Mouse (Mus musculus) midbrain, postnatal 0 days (tissue): Measurements from ENCODE around the gene Nup153. TPM values are rescaled to one million over a fixed set of nuclear protein-coding genes. Genes with fewer than 3 reads are reported as not detected.

Experiments used
- ATAC-seq: fragments of 200-750 bp; cut with Nextera tagmentation; 2 replicates; pipeline ENCODE4 v1.8.0; 2017; ENCODE audit warnings: moderate number of reproducible peaks, mild to moderate bottlenecking, moderate TSS enrichment, moderate library complexity; ENCODE audit not compliant: low FRiP score
- DNase-seq: peaks from one replicate; pipeline ENCODE4 v3.0.0-alpha.2; 2015; ENCODE audit warnings: low spot score
- H3K27ac ChIP-seq: fragments of 300-500 bp; sonication (generic); 2 replicates; pipeline ENCODE4 v1.5.1; 2014; ENCODE audit warnings: low read depth, mild to moderate bottlenecking, low read length, mixed read lengths
- H3K27me3 ChIP-seq: fragments of 300-500 bp; sonication (generic); 2 replicates; pipeline ENCODE4 v1.6.1; 2014; ENCODE audit warnings: low read length, control low read depth, mixed read lengths; ENCODE audit not compliant: insufficient read depth
- H3K36me3 ChIP-seq: fragments of 300-500 bp; sonication (generic); 2 replicates; pipeline ENCODE4 v1.6.1; 2014; ENCODE audit warnings: low read length, control low read depth, mixed read lengths; ENCODE audit not compliant: insufficient read depth
- H3K4me1 ChIP-seq: fragments of 300-500 bp; sonication (generic); 2 replicates; pipeline ENCODE4 v1.6.1; 2014; ENCODE audit warnings: mild to moderate bottlenecking, control low read depth, antibody characterized with exemption, low read length, mixed read lengths; ENCODE audit not compliant: insufficient read depth
- H3K4me2 ChIP-seq: fragments of 300-500 bp; sonication (generic); 2 replicates; pipeline ENCODE4 v1.6.1; 2014; ENCODE audit warnings: low read depth, mild to moderate bottlenecking, low read length, mixed read lengths; ENCODE audit not compliant: poor library complexity, severe bottlenecking
- H3K4me3 ChIP-seq: fragments of 300-500 bp; sonication (generic); 2 replicates; pipeline ENCODE4 v1.5.1; 2014; ENCODE audit warnings: low read depth, mild to moderate bottlenecking, low read length, moderate library complexity
- H3K9ac ChIP-seq: fragments of 300-500 bp; sonication (generic); replicated peaks from 2 replicates; pipeline ENCODE4 v1.6.1; 2014; ENCODE audit warnings: mild to moderate bottlenecking, low read length, moderate library complexity, mixed read lengths; ENCODE audit not compliant: poor library complexity, severe bottlenecking
- H3K9me3 ChIP-seq: fragments of 300-500 bp; sonication (generic); 2 replicates; pipeline ENCODE4 v1.6.1; 2016; ENCODE audit warnings: low read length, control low read depth
- CTCF ChIP-seq: IDR thresholded peaks from 2 replicates; pipeline ENCODE4 v1.5.1; 2016; ENCODE audit warnings: antibody characterized with exemption, mild to moderate bottlenecking
- WGBS: fragments of 180-500 bp; shearing (Covaris S2); extraction: QIAGEN DNeasy Blood & Tissue Kit; methylation state at CpG from one replicate; pipeline ENCODE4 v1.1.7; 2014; 5-methylcytosine and 5-hydroxymethylcytosine counted together
- polyA plus RNA-seq: library from polyadenylated mRNA; unstranded; fragments of >200 nt; fragmentation: Nextera tagmentation; extraction: Ambion mirVana; gene quantifications from 2 replicates; pipeline ENCODE4 v1.2.1, GENCODE M21; 2015
- total RNA-seq: library from RNA; depleted of rRNA; stranded (reverse); fragments of >200 nt; gene quantifications from 2 replicates; pipeline ENCODE4 v1.2.3, GENCODE M21; 2014

Gene Nup153
- total and polyA plus RNA-seq, 2 experiments from 2014 or later, result 11.8 to 61.7 TPM

- Histone ChIP-seq H3K27ac (no peak overlapping the region), H3K4me2 (no peak overlapping the region), H3K27me3 (no peaks in the 10 kb centered on the region), H3K9me3 (no peaks in the 10 kb centered on the region), H3K36me3 (peaks cover 23% of the 10 kb centered on the region), H3K4me1 (no peaks in the 10 kb centered on the region), H3K9ac (no peak overlapping the region), H3K4me3 (no peak overlapping the region)
- DNase-seq (no peak), ATAC-seq (no peak)
- TF ChIP-seq CTCF, result no peak
- WGBS, result 85% methylated on average over 13 of the region's 13 CpGs
Measured at GRCm38 (mm10) chr13:46752566-46753229, 25.0 kb upstream of the Nup153 start.

DNA sequence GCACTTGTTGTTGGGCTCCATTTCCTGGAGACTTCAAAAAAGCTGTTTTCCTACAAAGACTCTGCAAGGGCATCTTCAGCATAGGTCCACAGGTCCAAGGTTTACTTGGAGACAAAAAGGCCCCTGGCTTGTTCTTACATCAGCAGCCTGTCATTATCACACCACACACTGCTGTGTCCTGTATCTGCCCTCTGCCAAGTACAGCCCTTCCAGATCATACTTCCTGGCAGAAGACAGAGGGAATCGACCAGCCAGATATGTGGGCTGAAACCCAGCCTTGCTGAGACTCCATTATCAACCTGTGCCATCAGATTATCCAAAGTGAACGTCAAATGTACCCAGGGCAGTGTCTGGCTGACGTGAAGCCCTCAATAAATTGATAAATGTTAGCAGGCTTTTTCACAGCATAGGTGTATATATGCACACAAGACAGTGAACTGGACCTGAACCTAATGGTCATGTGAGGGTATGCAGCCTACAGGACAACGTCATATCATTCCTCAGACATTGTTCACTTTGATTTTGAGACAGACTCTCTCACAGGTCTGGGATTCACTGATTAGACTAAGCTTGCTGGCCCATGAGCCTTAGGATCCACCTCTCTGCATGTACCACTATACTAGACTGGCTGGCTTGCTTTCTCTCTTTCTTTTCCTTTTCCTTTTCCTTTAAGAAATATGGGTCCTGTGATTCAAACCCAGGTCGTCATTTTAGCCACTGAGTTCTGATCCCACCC lies 20.6 kb upstream of the Nup153 start:
- H3K27me3 ChIP-seq, result no peaks in the 10 kb centered on the region
- H3K36me3 ChIP-seq, result peaks cover 23% of the 10 kb centered on the region
- no peak overlapping the region for H3K4me2 ChIP-seq
- no peak for TF ChIP-seq CTCF
- no peak for DNase-seq
- ATAC-seq, result no peak
- no peak overlapping the region for H3K27ac ChIP-seq
- H3K4me1 ChIP-seq, result no peaks in the 10 kb centered on the region
- 91% methylated on average over 5 of the region's 5 CpGs for WGBS
- no peak overlapping the region for H3K4me3 ChIP-seq
- H3K9me3 ChIP-seq, result no peaks in the 10 kb centered on the region
- no peak overlapping the region for H3K9ac ChIP-seq

GRCm38 (mm10) chr13:46743821-46744220 lies 16.1 kb upstream of the Nup153 start:
- ATAC-seq (no peak), DNase-seq (no peak)
- 84% methylated on average over 8 of the region's 8 CpGs for WGBS
- H3K4me2 ChIP-seq, result no peak overlapping the region
- H3K27me3 ChIP-seq, result no peaks in the 10 kb centered on the region
- no peak for TF ChIP-seq CTCF
- H3K36me3 ChIP-seq, result no peaks in the 10 kb centered on the region
- no peaks in the 10 kb centered on the region for H3K9me3 ChIP-seq
- H3K27ac ChIP-seq, result no peak overlapping the region
- H3K4me1 ChIP-seq, result no peaks in the 10 kb centered on the region
- no peak overlapping the region for H3K9ac ChIP-seq
- H3K4me3 ChIP-seq, result no peak overlapping the region

GRCm38 (mm10) chr13:46742367-46742766 lies 14.6 kb upstream of the Nup153 start:
- H3K4me2 ChIP-seq, result no peak overlapping the region
- H3K27ac ChIP-seq, result no peak overlapping the region
- no peaks in the 10 kb centered on the region for H3K4me1 ChIP-seq
- DNase-seq, result no peak
- no peaks in the 10 kb centered on the region for H3K9me3 ChIP-seq
- H3K4me3 ChIP-seq, result no peak overlapping the region
- TF ChIP-seq CTCF, result no peak
- no peaks in the 10 kb centered on the region for H3K36me3 ChIP-seq
- H3K27me3 ChIP-seq, result no peaks in the 10 kb centered on the region
- 78% methylated on average over 2 of the region's 2 CpGs for WGBS
- no peak overlapping the region for H3K9ac ChIP-seq
- no peak for ATAC-seq

GRCm38 (mm10) chr13:46739426-46739825 lies 11.7 kb upstream of the Nup153 start:
- ATAC-seq, result no peak
- Histone ChIP-seq H3K9ac (no peak overlapping the region), H3K4me2 (no peak overlapping the region), H3K4me1 (peaks cover 4% of the 10 kb centered on the region; the same call in 1 of the 2 replicates), H3K9me3 (no peaks in the 10 kb centered on the region), H3K27ac (no peak overlapping the region), H3K4me3 (no peak overlapping the region), H3K36me3 (no peaks in the 10 kb centered on the region), H3K27me3 (no peaks in the 10 kb centered on the region)
- WGBS, result 79% methylated on average over 7 of the region's 7 CpGs
- no peak for TF ChIP-seq CTCF
- DNase-seq, result no peak

DNA sequence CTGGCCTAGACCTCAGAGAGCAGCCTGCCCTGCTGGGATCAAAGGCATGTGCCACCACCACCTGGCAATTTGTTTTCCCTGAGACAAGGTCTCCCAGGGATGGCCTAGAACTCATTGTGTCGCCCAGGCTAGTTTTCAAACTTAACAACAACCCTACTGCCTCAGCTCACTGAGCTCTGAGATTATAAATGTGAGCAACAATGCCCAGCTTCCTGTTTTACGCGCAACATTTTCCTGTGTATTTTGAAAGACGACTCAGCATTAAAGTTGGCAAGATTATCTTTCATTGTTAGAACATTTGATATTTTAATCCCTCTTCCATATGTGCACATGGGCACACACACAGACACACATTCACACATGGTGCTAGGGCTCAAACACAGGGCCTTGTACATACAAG lies 9.7 kb upstream of the Nup153 start:
- DNase-seq (no peak), ATAC-seq (no peak)
- no peak overlapping the region for H3K4me3 ChIP-seq
- 88% methylated on average over 4 of the region's 4 CpGs for WGBS
- H3K36me3 ChIP-seq, result no peaks in the 10 kb centered on the region
- no peak overlapping the region for H3K4me2 ChIP-seq
- H3K9ac ChIP-seq, result no peak overlapping the region
- no peak overlapping the region for H3K27ac ChIP-seq
- no peaks in the 10 kb centered on the region for H3K9me3 ChIP-seq
- TF ChIP-seq CTCF, result no peak
- no peaks in the 10 kb centered on the region for H3K27me3 ChIP-seq
- H3K4me1 ChIP-seq, result peaks cover 4% of the 10 kb centered on the region; the same call in 1 of the 2 replicates
